Comparison of ENCODE assay signal across 9 mouse cellular contexts in genomic region chr10:75853452-75853851, GRCm38 (mm10). TPM values are rescaled to one million over a fixed set of nuclear protein-coding genes. Genes with fewer than 3 reads are reported as not detected.
DNase-seq lines count a peak whose midpoint lies in the region; ATAC-seq and TF ChIP-seq lines count a peak whose summit lies in the region.
"Had no signal": no experiment of that assay in that cellular context is flagged by ENCODE, and none has a peak within 500 bp of the region (broad histone marks: within the 10 kb centered on the region; RNA-seq: fewer than 3 reads in every experiment).

No protein-coding gene starts in this region.

- ATAC-seq in kidney, postnatal 0 days (replicated peaks; ENCODE audit: low FRiP score, low read depth) = peak; percentile 33; the same call in 1 of the 2 replicates
- peak; percentile 46 for ATAC-seq in liver, embryonic 12.5 days
- peak; percentile 70; the same call in 1 of the 2 replicates for ATAC-seq in stomach, postnatal 0 days (ENCODE audit: low FRiP score, low TSS enrichment)

- no peaks in the 10 kb centered on the region for H3K36me3 ChIP-seq in heart, adult 2 months (ENCODE audit: control insufficient read depth, insufficient read depth, low read length)
- peaks cover 5% of the 10 kb centered on the region; the same call in 1 of the 2 replicates for H3K36me3 ChIP-seq in kidney, postnatal 0 days (ENCODE audit: insufficient read depth, low read length)
- peaks cover 21% of the 10 kb centered on the region for H3K36me3 ChIP-seq in liver, embryonic 12.5 days
- H3K36me3 ChIP-seq in stomach, postnatal 0 days (ENCODE audit: control insufficient read depth, insufficient read depth, low read length) = 0 out of 2 replicates have a peak, but pooled peaks cover 3% of the 10 kb centered on the region

- intact Hi-C loops in heart, adult 2 months (cut with DNase I) = loop anchor here (1.0 to 2.0 kb wide), 3 partner anchors 19 to 269 kb away; no protein-coding TSS in a partner anchor

- H3K9ac ChIP-seq in heart, adult 2 months (ENCODE audit: low read depth, low read length) = no peak overlapping the region
- no peak overlapping the region for H3K9ac ChIP-seq in kidney, postnatal 0 days (ENCODE audit: low read depth, low read length)
- H3K9ac ChIP-seq in liver, embryonic 12.5 days = no peak overlapping the region
- H3K9ac ChIP-seq in stomach, postnatal 0 days (ENCODE audit: low read length) = no peak overlapping the region
- H3K9ac ChIP-seq: stomach, embryonic 15.5 days had no signal

- peak; percentile 88 for DNase-seq in B cell, adult 2 months
- peak; percentile 72 for DNase-seq in adrenal gland, adult 8-10 months
- peak; percentile 77 for DNase-seq in embryo, embryonic 11.5 days (ENCODE audit: low read depth, low spot score)
- peak; percentile 80 for DNase-seq in heart, adult 2 months
- peak; percentile 81 for DNase-seq in kidney, postnatal 0 days (ENCODE audit: low spot score)
- DNase-seq in natural killer cell, adult 2 months (ENCODE audit: low spot score in 2 of 2) = peak; percentile 74 to 84
- peak; percentile 86 for DNase-seq in stomach, postnatal 0 days (ENCODE audit: low spot score)

- 0 out of 2 replicates have a peak, but pooled peaks have one; percentile 6 for TF ChIP-seq EP300 in heart, adult 2 months (IDR thresholded peaks at IDR 0.05; ENCODE audit: insufficient read depth, low read depth, low read length)
- no peak for TF ChIP-seq EP300 in stomach, postnatal 0 days (optimal IDR thresholded peaks at IDR 0.05)

- 19% methylated on average over 10 of the region's 10 CpGs for WGBS in heart, adult 2 months
- WGBS in kidney, postnatal 0 days = 34% methylated on average over 10 of the region's 10 CpGs
- WGBS in liver, embryonic 12.5 days (ENCODE audit: insufficient replicate concordance) = 17% methylated on average over 10 of the region's 10 CpGs
- WGBS in stomach, postnatal 0 days = 16% methylated on average over 10 of the region's 10 CpGs

- H3K27ac ChIP-seq in heart, adult 2 months = no peak overlapping the region
- H3K27ac ChIP-seq in kidney, postnatal 0 days = no peak overlapping the region
- H3K27ac ChIP-seq in liver, embryonic 12.5 days = no peak overlapping the region
- no peak overlapping the region for H3K27ac ChIP-seq in stomach, postnatal 0 days (replicated peaks)
- H3K27ac ChIP-seq: stomach, embryonic 15.5 days had no signal

- H3K4me3 ChIP-seq in heart, adult 2 months = no peak overlapping the region
- no peak overlapping the region for H3K4me3 ChIP-seq in kidney, postnatal 0 days (replicated peaks; ENCODE audit: low read depth, low read length)
- H3K4me3 ChIP-seq in liver, embryonic 12.5 days = no peak overlapping the region
- H3K4me3 ChIP-seq in stomach, postnatal 0 days (ENCODE audit: low read depth, low read length) = no peak overlapping the region
- H3K4me3 ChIP-seq: stomach, embryonic 15.5 days had no signal

- H3K4me2 ChIP-seq in kidney, postnatal 0 days (ENCODE audit: low read length) = no peak overlapping the region
- no peak overlapping the region for H3K4me2 ChIP-seq in liver, embryonic 12.5 days
- no peak overlapping the region for H3K4me2 ChIP-seq in stomach, postnatal 0 days (replicated peaks; ENCODE audit: low read depth)
- H3K4me2 ChIP-seq: stomach, embryonic 15.5 days had no signal

- H3K9me3 ChIP-seq in kidney, postnatal 0 days (replicated peaks; ENCODE audit: low read length) = no peaks in the 10 kb centered on the region
- H3K9me3 ChIP-seq in liver, embryonic 12.5 days (replicated peaks) = no peaks in the 10 kb centered on the region
- no peaks in the 10 kb centered on the region for H3K9me3 ChIP-seq in stomach, postnatal 0 days (ENCODE audit: control insufficient read depth, low read length)
- H3K9me3 ChIP-seq: stomach, embryonic 15.5 days had no signal

- no peaks in the 10 kb centered on the region for H3K4me1 ChIP-seq in heart, adult 2 months (ENCODE audit: control insufficient read depth, insufficient read depth, low read length)
- peaks cover 3% of the 10 kb centered on the region; the same call in 1 of the 2 replicates for H3K4me1 ChIP-seq in kidney, postnatal 0 days (replicated peaks; ENCODE audit: insufficient read depth, low read length)
- H3K4me1 ChIP-seq in liver, embryonic 12.5 days = peaks cover 28% of the 10 kb centered on the region
- no peaks in the 10 kb centered on the region for H3K4me1 ChIP-seq in stomach, postnatal 0 days (replicated peaks; ENCODE audit: control insufficient read depth, insufficient read depth)

- peak; percentile 83 for TF ChIP-seq CTCF in heart, adult 2 months (IDR thresholded peaks at IDR 0.05)
- peak; percentile 78 for TF ChIP-seq CTCF in kidney, postnatal 0 days (IDR thresholded peaks at IDR 0.05; ENCODE audit: low read depth)
- TF ChIP-seq CTCF in stomach, postnatal 0 days (IDR thresholded peaks at IDR 0.05; ENCODE audit: low read depth) = peak; percentile 82

- no peaks in the 10 kb centered on the region for H3K79me2 ChIP-seq in heart, adult 2 months (replicated peaks; ENCODE audit: control insufficient read depth, insufficient read depth, low read length)

- TF ChIP-seq POLR2A in heart, adult 2 months (IDR thresholded peaks at IDR 0.05; ENCODE audit: insufficient read depth, low read depth, low read length) = no peak

- no peaks in the 10 kb centered on the region for H3K27me3 ChIP-seq in heart, adult 2 months (ENCODE audit: control insufficient read depth, insufficient read depth, low read length)
- no peaks in the 10 kb centered on the region for H3K27me3 ChIP-seq in kidney, postnatal 0 days (ENCODE audit: insufficient read depth, low read length)
- peaks cover 28% of the 10 kb centered on the region; the same call in 1 of the 2 replicates for H3K27me3 ChIP-seq in liver, embryonic 12.5 days (replicated peaks)
- no peaks in the 10 kb centered on the region for H3K27me3 ChIP-seq in stomach, postnatal 0 days (ENCODE audit: control insufficient read depth, insufficient read depth, low read length)
- H3K27me3 ChIP-seq: stomach, embryonic 15.5 days had no signal

RNA-seq across cellular contexts. Expression of gene Mif, which starts 6.6 kb away (rescaled TPM):
- total RNA-seq in adrenal gland, adult 8-10 months (2022) = 100 to 1,000 TPM; 253 to 280 (median 275) TPM
- 100 to 1,000 TPM; 200 to 220 TPM for total RNA-seq in heart, adult 2 months (2021)
- 375 and 556 TPM in 2 replicates for polyA plus RNA-seq in heart, adult 2 months (2012; rRNA removed)
- polyA plus RNA-seq in kidney, postnatal 0 days (2015; fragmentation: Nextera tagmentation; extraction: Ambion mirVana) = 1,473 and 1,501 TPM in 2 replicates
- 1,383 and 1,459 TPM in 2 replicates for polyA plus RNA-seq in liver, embryonic 12.5 days (2016; fragmentation: Nextera tagmentation; extraction: Ambion mirVana)
- 805 and 984 TPM in 2 replicates for polyA plus RNA-seq in stomach, postnatal 0 days (2015; fragmentation: Nextera tagmentation; extraction: Ambion mirVana)

RNA-seq across cellular contexts. Expression of gene Gstt2, which starts 16.2 kb away (rescaled TPM):
- total RNA-seq in adrenal gland, adult 8-10 months (2022) = 10 to 100 TPM; 25.4 to 67.6 (median 45.9) TPM
- 10 to 100 TPM in 1 of 2 experiments, 1 to 10 TPM in 1; 8.0 to 12.8 TPM for total RNA-seq in heart, adult 2 months (2021)
- polyA plus RNA-seq in heart, adult 2 months (2012; rRNA removed) = 53.4 and 69.1 TPM in 2 replicates
- 125 and 129 TPM in 2 replicates for polyA plus RNA-seq in kidney, postnatal 0 days (2015; fragmentation: Nextera tagmentation; extraction: Ambion mirVana)
- 32.8 and 33.9 TPM in 2 replicates for polyA plus RNA-seq in liver, embryonic 12.5 days (2016; fragmentation: Nextera tagmentation; extraction: Ambion mirVana)
- 77.4 and 81.0 TPM in 2 replicates for polyA plus RNA-seq in stomach, postnatal 0 days (2015; fragmentation: Nextera tagmentation; extraction: Ambion mirVana)

RNA-seq across cellular contexts. Expression of gene Gstt4, which starts 31.1 kb away (rescaled TPM):
- total RNA-seq in adrenal gland, adult 8-10 months (2022) = not detected
- total RNA-seq in heart, adult 2 months (2021) = not detected
- 0.29 and 0.44 TPM in 2 replicates for polyA plus RNA-seq in heart, adult 2 months (2012; rRNA removed)
- polyA plus RNA-seq in kidney, postnatal 0 days (2015; fragmentation: Nextera tagmentation; extraction: Ambion mirVana) = not detected in 2 replicates
- polyA plus RNA-seq in liver, embryonic 12.5 days (2016; fragmentation: Nextera tagmentation; extraction: Ambion mirVana) = not detected in 2 replicates
- polyA plus RNA-seq in stomach, postnatal 0 days (2015; fragmentation: Nextera tagmentation; extraction: Ambion mirVana) = not detected in 2 replicates
- polyA plus RNA-seq: stomach, embryonic 15.5 days had no signal

RNA-seq across cellular contexts. Expression of gene Derl3, which starts 39.8 kb away (rescaled TPM):
- 1 to 10 TPM; 1.2 to 2.6 (median 1.6) TPM for total RNA-seq in adrenal gland, adult 8-10 months (2022)
- total RNA-seq in heart, adult 2 months (2021) = under 1 TPM; 0.50 to 0.65 TPM
- 1.0 and 1.3 TPM in 2 replicates for polyA plus RNA-seq in heart, adult 2 months (2012; rRNA removed)
- 2.8 and 3.3 TPM in 2 replicates for polyA plus RNA-seq in kidney, postnatal 0 days (2015; fragmentation: Nextera tagmentation; extraction: Ambion mirVana)
- polyA plus RNA-seq in liver, embryonic 12.5 days (2016; fragmentation: Nextera tagmentation; extraction: Ambion mirVana) = 1.4 and 2.5 TPM in 2 replicates
- polyA plus RNA-seq in stomach, postnatal 0 days (2015; fragmentation: Nextera tagmentation; extraction: Ambion mirVana) = 23.6 and 32.3 TPM in 2 replicates

RNA-seq across cellular contexts. Expression of gene Gstt1, which starts 55.1 kb away (rescaled TPM):
- 10 to 100 TPM; 49.4 to 80.4 (median 66.3) TPM for total RNA-seq in adrenal gland, adult 8-10 months (2022)
- 10 to 100 TPM; 15.8 to 16.8 TPM for total RNA-seq in heart, adult 2 months (2021)
- polyA plus RNA-seq in heart, adult 2 months (2012; rRNA removed) = 52.1 and 58.5 TPM in 2 replicates
- 33.2 and 34.4 TPM in 2 replicates for polyA plus RNA-seq in kidney, postnatal 0 days (2015; fragmentation: Nextera tagmentation; extraction: Ambion mirVana)
- polyA plus RNA-seq in liver, embryonic 12.5 days (2016; fragmentation: Nextera tagmentation; extraction: Ambion mirVana) = 38.4 and 38.5 TPM in 2 replicates
- polyA plus RNA-seq in stomach, postnatal 0 days (2015; fragmentation: Nextera tagmentation; extraction: Ambion mirVana) = 16.1 and 19.7 TPM in 2 replicates
